Comparison of ENCODE assay signal across 8 mouse cellular contexts in the genomic region with DNA sequence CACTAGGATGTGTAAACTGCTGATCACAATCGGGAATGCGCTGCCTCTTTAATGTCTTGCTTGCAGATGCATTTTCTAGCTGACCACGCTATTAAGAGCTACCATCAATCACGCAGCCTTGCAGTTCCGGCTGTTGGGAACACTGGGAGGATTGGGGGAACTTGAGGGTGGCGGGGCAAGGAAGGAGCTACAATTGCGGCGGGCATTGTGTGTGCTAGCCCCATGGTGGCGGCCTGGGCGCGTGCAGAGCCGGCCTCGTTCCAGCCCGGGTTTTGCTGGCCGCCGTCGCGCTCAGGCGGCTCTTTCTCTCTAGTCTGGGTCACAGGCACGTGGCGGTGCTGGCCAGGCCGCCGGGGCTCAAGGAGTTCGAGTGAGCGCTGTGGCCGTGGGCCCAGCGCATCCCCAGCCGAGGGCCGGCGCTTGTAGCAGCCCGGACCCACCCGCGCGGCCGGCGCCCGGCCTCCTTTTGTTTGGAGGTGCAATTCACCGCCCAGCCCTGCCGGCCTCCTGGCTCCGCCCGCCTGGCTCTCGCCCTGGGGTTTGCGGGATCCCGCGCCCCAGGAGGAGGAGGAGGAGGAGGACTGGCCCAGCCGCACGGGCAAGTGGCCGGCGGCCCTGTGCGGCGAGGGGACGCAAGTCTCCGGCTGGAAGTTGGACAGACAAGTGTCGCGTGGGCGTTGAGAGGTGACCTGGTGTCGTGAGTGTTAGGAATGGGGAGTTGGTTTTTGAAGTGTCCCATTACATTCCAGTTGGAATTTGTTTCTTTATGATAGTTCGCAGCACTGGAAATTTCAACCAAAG.
A peak's percentile ranks its signal among the peaks of the same experiment; 100 is the strongest.
DNase-seq lines count a peak whose midpoint lies in the region; ATAC-seq lines count a peak whose summit lies in the region.

No protein-coding gene starts in this region.

- DNase-seq in 3T3-L1 (ENCODE audit: low read depth, low spot score) = peak; percentile 77
- DNase-seq in adrenal gland, postnatal 10 days = peak; percentile 85
- DNase-seq in embryo, embryonic 9.5 days (ENCODE audit: extremely low spot score) = peak; percentile 91
- DNase-seq in heart, adult 18-20 months = peak; percentile 86 to 87
- peak; percentile 84 for DNase-seq in kidney, adult 18-20 months
- peak; percentile 86 for DNase-seq in midbrain, embryonic 14.5 days
- DNase-seq in spleen, adult 18-20 months = peak; percentile 58 to 73

- H3K36me3 ChIP-seq in limb, embryonic 13.5 days = no peaks in the 10 kb centered on the region
- no peaks in the 10 kb centered on the region for H3K36me3 ChIP-seq in midbrain, embryonic 14.5 days (ENCODE audit: control insufficient read depth, insufficient read depth, low read length)

- no peaks in the 10 kb centered on the region for H3K27me3 ChIP-seq in limb, embryonic 13.5 days
- no peaks in the 10 kb centered on the region for H3K27me3 ChIP-seq in midbrain, embryonic 14.5 days (ENCODE audit: control insufficient read depth, insufficient read depth, low read length)

- peak overlapping the region; percentile 63 for H3K4me3 ChIP-seq in limb, embryonic 13.5 days
- H3K4me3 ChIP-seq in midbrain, embryonic 14.5 days (replicated peaks; ENCODE audit: low read depth, low read length) = peak overlapping the region; percentile 48

- ATAC-seq in limb, embryonic 13.5 days (ENCODE audit: low FRiP score, low read depth) = peak; percentile 84
- peak; percentile 85 for ATAC-seq in midbrain, embryonic 14.5 days (ENCODE audit: low FRiP score, low TSS enrichment)

- H3K9ac ChIP-seq in limb, embryonic 13.5 days = peak overlapping the region; percentile 88
- H3K9ac ChIP-seq in midbrain, embryonic 14.5 days (replicated peaks; ENCODE audit: low read length) = peak overlapping the region; percentile 68

- H3K27ac ChIP-seq in limb, embryonic 13.5 days = peak overlapping the region; percentile 87
- peak overlapping the region; percentile 91 for H3K27ac ChIP-seq in midbrain, embryonic 14.5 days (replicated peaks; ENCODE audit: low read depth, low read length)

- WGBS in limb, embryonic 13.5 days = under 1% methylated on average over 58 of the region's 58 CpGs
- under 1% methylated on average over 58 of the region's 58 CpGs for WGBS in midbrain, embryonic 14.5 days

- peaks cover 75% of the 10 kb centered on the region for H3K4me1 ChIP-seq in limb, embryonic 13.5 days
- H3K4me1 ChIP-seq in midbrain, embryonic 14.5 days (ENCODE audit: control insufficient read depth, insufficient read depth, low read length) = peaks cover 60% of the 10 kb centered on the region

- H3K4me2 ChIP-seq in limb, embryonic 13.5 days (replicated peaks) = peak overlapping the region; percentile 95
- peak overlapping the region; percentile 92 for H3K4me2 ChIP-seq in midbrain, embryonic 14.5 days (ENCODE audit: low read length)

- no peaks in the 10 kb centered on the region for H3K9me3 ChIP-seq in limb, embryonic 13.5 days
- no peaks in the 10 kb centered on the region for H3K9me3 ChIP-seq in midbrain, embryonic 14.5 days (ENCODE audit: control insufficient read depth, low read length)

Comparison
In these comparisons a context has a peak if more than half of its experiments do, and no peak if none do; other contexts are left out.
1. Peak in every context shown above with its lines: DNase-seq, ATAC-seq, H3K4me3 ChIP-seq and H3K27ac ChIP-seq.